Mouse (Mus musculus): ENCODE measurements around the gene Icam4. TPM values are rescaled to one million over a fixed set of nuclear protein-coding genes. Genes with fewer than 3 reads are reported as not detected.

The Icam4 gene
- 4.3 and 4.5 TPM in 2 replicates for polyA plus RNA-seq (2012; rRNA removed)

DNA sequence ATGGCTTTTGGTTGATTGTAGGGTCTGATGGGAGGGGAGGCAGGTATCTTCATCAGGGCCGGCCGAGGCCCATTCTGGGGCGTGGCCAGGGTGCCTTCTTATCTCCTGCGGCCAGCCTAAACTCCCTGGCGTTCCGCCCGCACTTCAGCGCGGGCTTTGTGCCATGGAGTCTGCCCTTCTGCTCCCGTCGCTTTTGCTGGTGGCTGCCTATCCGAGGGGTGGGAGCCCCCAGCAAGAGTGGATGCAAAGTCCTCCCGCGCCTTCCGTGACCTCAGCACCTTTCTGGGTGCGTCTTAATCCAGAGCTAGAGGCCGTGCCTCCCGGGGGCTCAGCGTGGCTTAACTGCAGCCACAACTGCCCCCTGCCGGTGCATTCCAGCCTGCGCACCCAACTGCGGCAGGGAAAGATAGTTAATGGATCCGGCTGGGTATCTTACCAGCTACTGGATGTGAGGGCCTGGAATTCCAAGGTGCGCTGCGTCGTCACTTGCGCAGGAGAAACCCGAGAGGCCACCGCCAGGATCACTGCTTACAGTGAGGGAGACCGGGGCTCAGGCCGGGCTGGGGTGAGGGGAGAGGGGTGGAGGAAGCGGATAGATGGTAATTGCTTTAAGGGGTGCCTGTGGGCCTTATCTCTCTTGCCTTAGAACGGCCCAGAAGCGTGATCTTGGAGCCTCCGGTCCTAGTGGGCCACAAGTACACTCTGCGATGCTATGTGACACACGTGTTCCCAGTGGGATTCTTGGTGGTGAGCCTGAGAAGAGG is at the start of gene Icam4:
TSS of gene Icam4 (plus strand) at position 83 of the 764 bp plus-strand sequence.

GRCm38 (mm10) chr9:21002627-21003551 is 26.3 kb upstream of the Icam4 start, which contains the start of gene Mrpl4:
TSS of gene Mrpl4 (plus strand) at chr9:21002738.

DNA sequence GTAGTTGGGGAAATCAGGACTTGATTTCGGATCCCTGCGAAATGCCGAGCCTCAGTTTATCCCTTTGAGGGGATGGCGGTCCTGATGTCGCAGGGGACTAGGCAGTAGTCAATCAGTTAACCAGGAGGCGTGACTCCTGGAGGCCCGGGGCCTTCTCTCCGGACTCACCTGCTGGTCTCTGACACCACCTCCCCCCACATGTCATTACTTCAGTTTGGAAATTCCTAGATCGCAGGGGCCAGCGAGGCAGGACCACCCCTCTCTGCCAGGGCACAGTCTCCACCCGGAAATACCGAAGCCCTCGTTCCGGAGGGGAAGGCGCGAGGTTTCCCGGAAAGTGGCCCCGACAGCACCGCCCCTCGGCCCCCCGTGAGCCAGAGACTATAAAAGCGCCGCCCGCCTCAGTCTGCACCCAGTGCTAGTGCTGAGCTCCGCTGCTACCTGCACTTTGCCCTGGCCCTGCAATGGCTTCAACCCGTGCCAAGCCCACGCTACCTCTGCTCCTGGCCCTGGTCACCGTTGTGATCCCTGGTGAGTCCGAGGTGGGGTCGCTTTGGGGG is 13.5 kb upstream of the Icam4 start, which contains the start of gene Icam1:
TSS of gene Icam1 (plus strand) at position 415 of the 560 bp plus-strand sequence.

DNA sequence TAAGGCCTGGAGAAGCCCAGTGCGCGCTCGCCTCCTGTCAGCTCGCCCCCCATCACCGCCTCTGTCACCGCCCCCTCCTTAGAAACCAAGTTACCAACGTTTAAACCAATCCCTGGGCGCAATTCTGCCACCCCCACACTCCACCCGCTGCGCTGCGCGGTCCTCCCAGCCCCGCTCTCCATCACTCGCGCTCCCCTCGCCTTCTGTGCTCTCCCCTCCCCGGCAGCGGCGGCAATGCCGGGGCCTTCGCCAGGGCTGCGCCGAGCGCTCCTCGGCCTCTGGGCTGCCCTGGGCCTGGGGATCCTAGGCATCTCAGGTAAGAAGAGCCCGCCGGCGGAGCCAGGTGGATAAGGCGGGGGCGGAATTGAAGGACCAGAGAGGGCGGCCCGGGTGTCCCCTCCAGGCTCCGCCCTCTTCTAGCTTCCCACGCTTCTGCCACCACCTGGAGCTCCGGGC is 2.8 kb downstream of the Icam4 start, which contains the start of gene Icam5:
TSS of gene Icam5 (plus strand) at position 178 of the 456 bp plus-strand sequence.

GRCm38 (mm10) chr9:21067006-21067684 is 38.0 kb downstream of the Icam4 start, which contains the start of gene Zglp1:
TSS of gene Zglp1 (minus strand) at chr9:21067093.

GRCm38 (mm10) chr9:21073044-21073840 is 44.1 kb downstream of the Icam4 start, which contains the start of the genes Gm49373 and Fdx1l:
TSS of gene Gm49373 (minus strand) at chr9:21073096.
TSS of gene Fdx1l (minus strand) at chr9:21073614.

Other genes with a start within 250 kb of the Icam4 start
- gene Col5a3, start 214.3 kb upstream of the Icam4 start, polyA plus RNA-seq (2012; rRNA removed) = 12.6 and 13.4 TPM in 2 replicates
- gene Rdh8, start 210.9 kb upstream of the Icam4 start, polyA plus RNA-seq (2012; rRNA removed) = not detected in 2 replicates
- gene A230050P20Rik, start 160.7 kb upstream of the Icam4 start, polyA plus RNA-seq (2012; rRNA removed) = 143 and 180 TPM in 2 replicates
- 7.6 and 8.4 TPM in 2 replicates for gene Angptl6, start 149.6 kb upstream of the Icam4 start, polyA plus RNA-seq (2012; rRNA removed)
- 139 and 230 TPM in 2 replicates for gene Ppan, start 141.2 kb upstream of the Icam4 start, polyA plus RNA-seq (2012; rRNA removed)
- 189 and 193 TPM in 2 replicates for gene Eif3g, start 130.8 kb upstream of the Icam4 start, polyA plus RNA-seq (2012; rRNA removed)
- gene Dnmt1, start 69.5 kb upstream of the Icam4 start, polyA plus RNA-seq (2012; rRNA removed) = 43.4 and 50.3 TPM in 2 replicates
- 23.8 and 24.0 TPM in 2 replicates for gene S1pr2, start 52.6 kb upstream of the Icam4 start, polyA plus RNA-seq (2012; rRNA removed)
- gene Mrpl4, start 26.6 kb upstream of the Icam4 start, polyA plus RNA-seq (2012; rRNA removed) = 124 and 148 TPM in 2 replicates
- gene Icam1, start 13.4 kb upstream of the Icam4 start, polyA plus RNA-seq (2012; rRNA removed) = 17.7 and 18.5 TPM in 2 replicates
- gene Icam5, start 2.7 kb downstream of the Icam4 start, polyA plus RNA-seq (2012; rRNA removed) = 1.1 and 1.6 TPM in 2 replicates
- 0.63 and 1.4 TPM in 2 replicates for gene Zglp1, start 37.7 kb downstream of the Icam4 start, polyA plus RNA-seq (2012; rRNA removed)
- gene Gm49373, start 43.7 kb downstream of the Icam4 start, polyA plus RNA-seq (2012; rRNA removed) = 0.29 and 0.60 TPM in 2 replicates
- 118 and 142 TPM in 2 replicates for gene Fdx1l, start 44.2 kb downstream of the Icam4 start, polyA plus RNA-seq (2012; rRNA removed)
- 35.3 and 58.9 TPM in 2 replicates for gene Gm38431, start 62.6 kb downstream of the Icam4 start, polyA plus RNA-seq (2012; rRNA removed)
- 68.0 and 94.1 TPM in 2 replicates for gene Raver1, start 62.6 kb downstream of the Icam4 start, polyA plus RNA-seq (2012; rRNA removed)
- gene Tyk2, start 101.9 kb downstream of the Icam4 start, polyA plus RNA-seq (2012; rRNA removed) = 31.5 and 34.2 TPM in 2 replicates
- gene Cdc37, start 120.6 kb downstream of the Icam4 start, polyA plus RNA-seq (2012; rRNA removed) = 51.8 and 56.6 TPM in 2 replicates
- gene Pde4a, start 136.3 kb downstream of the Icam4 start, polyA plus RNA-seq (2012; rRNA removed) = 9.7 and 9.9 TPM in 2 replicates
- gene Keap1, start 210.0 kb downstream of the Icam4 start, polyA plus RNA-seq (2012; rRNA removed) = 164 and 181 TPM in 2 replicates
- 0.33 and 0.72 TPM in 2 replicates for gene S1pr5, start 219.1 kb downstream of the Icam4 start, polyA plus RNA-seq (2012; rRNA removed)
- 41.5 and 48.3 TPM in 2 replicates for gene Atg4d, start 235.9 kb downstream of the Icam4 start, polyA plus RNA-seq (2012; rRNA removed)

All from ovary, adult 2 months (tissue).